Mouse (Mus musculus) MEL (cell line): ENCODE results near the gene Ctsc. TPM values are rescaled to one million over a fixed set of nuclear protein-coding genes. Genes with fewer than 3 reads are reported as not detected.

ENCODE experiments used
- DNase-seq: peaks from one replicate; pipeline ENCODE4 v3.0.0; 2011; ENCODE audit warnings: low read depth, low spot score
- H3K27ac ChIP-seq: 2 replicates; pipeline ENCODE4 v1.5.1; 2012; ENCODE audit warnings: low read depth, mild to moderate bottlenecking, control low read depth, low read length, moderate library complexity; ENCODE audit not compliant: control insufficient read depth
- H3K27me3 ChIP-seq, 2 experiments: fragments of 150-350 bp in 1 of 2; sonication (generic) in 1 of 2; 2 replicates each; pipeline ENCODE4 v1.6.1; 2012; ENCODE audit warnings: low read length in 2 of 2, mild to moderate bottlenecking in 2 of 2, improper control_type of control experiment in 1 of 2, moderate library complexity in 1 of 2; ENCODE audit not compliant: insufficient read depth in 2 of 2, control insufficient read depth in 1 of 2
- H3K36me3 ChIP-seq, 2 experiments: 2 replicates each; pipeline ENCODE4 v1.6.1; 2012 to 2014; ENCODE audit warnings: low read length in 2 of 2, improper control_type of control experiment in 1 of 2, inconsistent platforms in 1 of 2, mild to moderate bottlenecking in 1 of 2; ENCODE audit not compliant: insufficient read depth in 2 of 2, control insufficient read depth in 1 of 2
- H3K4me1 ChIP-seq, 2 experiments: fragments of 150-350 bp in 1 of 2; sonication (generic) in 1 of 2; 2 replicates each; pipeline ENCODE4 v1.6.1; 2012; ENCODE audit warnings: low read length in 2 of 2, improper control_type of control experiment in 1 of 2, mild to moderate bottlenecking in 1 of 2; ENCODE audit not compliant: insufficient read depth in 2 of 2, control insufficient read depth in 1 of 2
- H3K4me3 ChIP-seq, 2 experiments: fragments of 150-350 bp in 1 of 2; sonication (generic) in 1 of 2; 2 replicates each; pipeline ENCODE4 v1.5.1; 2012; ENCODE audit warnings: low read depth in 2 of 2, low read length in 2 of 2, mild to moderate bottlenecking in 2 of 2, moderate library complexity in 2 of 2, control low read depth in 1 of 2, improper control_type of control experiment in 1 of 2; ENCODE audit not compliant: control insufficient read depth in 1 of 2, insufficient read depth in 1 of 2
- H3K79me2 ChIP-seq: 2 replicates; pipeline ENCODE4 v1.6.1; 2012; ENCODE audit warnings: mild to moderate bottlenecking, low read length, moderate library complexity; ENCODE audit not compliant: control insufficient read depth, poor library complexity, insufficient read depth
- H3K9ac ChIP-seq: 2 replicates; pipeline ENCODE4 v1.6.1; 2012; ENCODE audit warnings: low read depth, mild to moderate bottlenecking, control low read depth, low read length, moderate library complexity; ENCODE audit not compliant: control insufficient read depth, poor library complexity, severe bottlenecking
- H3K9me3 ChIP-seq: fragments of 150-350 bp; sonication (generic); replicated peaks from 2 replicates; pipeline ENCODE4 v1.6.1; 2012; ENCODE audit warnings: mild to moderate bottlenecking, low read length, improper control_type of control experiment, moderate library complexity; ENCODE audit not compliant: insufficient read depth
- BHLHE40 ChIP-seq: IDR thresholded peaks from 2 replicates; pipeline ENCODE4 v1.6.1; 2012; ENCODE audit warnings: low read depth, mild to moderate bottlenecking, inconsistent platforms, low read length, improper control_type of control experiment, borderline replicate concordance
- CHD1 ChIP-seq: IDR thresholded peaks from 2 replicates; pipeline ENCODE4 v1.6.1; 2012; ENCODE audit warnings: low read depth, mild to moderate bottlenecking, inconsistent platforms, low read length, improper control_type of control experiment
- CTCF ChIP-seq, 3 experiments: IDR thresholded peaks in 2 of 3; conservative IDR thresholded peaks in 1 of 3; 2 replicates each; pipeline ENCODE4 v1.5.1; 2011 to 2012; ENCODE audit warnings: low read length in 3 of 3, low read depth in 2 of 3, mild to moderate bottlenecking in 2 of 3, improper control_type of control experiment in 1 of 3, inconsistent platforms in 1 of 3, mixed read lengths in 1 of 3, moderate library complexity in 1 of 3; ENCODE audit not compliant: control insufficient read depth in 1 of 3, insufficient read depth in 1 of 3, poor library complexity in 1 of 3, severe bottlenecking in 1 of 3
- ETS1 ChIP-seq: IDR thresholded peaks from 2 replicates; pipeline ENCODE4 v1.6.1; 2012; ENCODE audit warnings: low read depth, mild to moderate bottlenecking, inconsistent platforms, low read length, improper control_type of control experiment, moderate library complexity
- GABPA ChIP-seq: IDR thresholded peaks from 2 replicates; pipeline ENCODE4 v1.6.1; 2012; ENCODE audit warnings: low read depth, mild to moderate bottlenecking, inconsistent platforms, low read length, improper control_type of control experiment, moderate library complexity
- JUND ChIP-seq: IDR thresholded peaks from 2 replicates; pipeline ENCODE4 v1.6.1; 2011; ENCODE audit warnings: low read depth, mild to moderate bottlenecking, improper control_type of control experiment, low read length
- MAFK ChIP-seq: IDR thresholded peaks from 2 replicates; pipeline ENCODE4 v1.6.1; 2011; ENCODE audit warnings: low read depth, mild to moderate bottlenecking, low read length, improper control_type of control experiment, borderline replicate concordance
- MXI1 ChIP-seq: IDR thresholded peaks from 2 replicates; pipeline ENCODE4 v1.6.1; 2011; ENCODE audit warnings: mild to moderate bottlenecking, low read depth, low read length, improper control_type of control experiment
- MYB ChIP-seq: IDR thresholded peaks from 2 replicates; pipeline ENCODE4 v1.6.1; 2011; ENCODE audit warnings: mild to moderate bottlenecking, low read depth, low read length, improper control_type of control experiment
- MYC ChIP-seq: IDR thresholded peaks from 2 replicates; pipeline ENCODE4 v1.6.1; 2011; ENCODE audit warnings: low read depth, mild to moderate bottlenecking, low read length, improper control_type of control experiment, moderate library complexity
- POLR2A ChIP-seq, 2 experiments: IDR thresholded peaks; 2 replicates each; pipeline ENCODE4 v1.6.1; 2011 to 2012; ENCODE audit warnings: low read length in 2 of 2, mild to moderate bottlenecking in 2 of 2, control low read depth in 1 of 2, improper control_type of control experiment in 1 of 2, low read depth in 1 of 2, moderate library complexity in 1 of 2; ENCODE audit not compliant: control insufficient read depth in 1 of 2, insufficient read depth in 1 of 2, poor library complexity in 1 of 2
- RCOR1 ChIP-seq: IDR thresholded peaks from 2 replicates; pipeline ENCODE4 v1.6.1; 2012; ENCODE audit warnings: low read depth, mild to moderate bottlenecking, inconsistent platforms, low read length, improper control_type of control experiment
- TAL1 ChIP-seq: IDR thresholded peaks from 2 replicates; pipeline ENCODE4 v1.6.1; 2012; ENCODE audit warnings: mild to moderate bottlenecking, inconsistent platforms, low read length, moderate library complexity, mixed read lengths
- TBP ChIP-seq: IDR thresholded peaks from 2 replicates; pipeline ENCODE4 v1.8.0; 2011; ENCODE audit warnings: low read depth, low read length, improper control_type of control experiment
- TCF12 ChIP-seq: IDR thresholded peaks from 2 replicates; pipeline ENCODE4 v1.6.1; 2014; ENCODE audit warnings: low read depth, mild to moderate bottlenecking, inconsistent platforms, low read length, improper control_type of control experiment, moderate library complexity
- USF1 ChIP-seq: IDR thresholded peaks from 2 replicates; pipeline ENCODE4 v1.6.1; 2014; ENCODE audit warnings: low read depth, mild to moderate bottlenecking, inconsistent platforms, low read length, improper control_type of control experiment, moderate library complexity
- USF2 ChIP-seq, 2 experiments: IDR thresholded peaks; 2 replicates each; pipeline ENCODE4 v1.6.1; 2011 to 2012; ENCODE audit warnings: improper control_type of control experiment in 2 of 2, low read length in 2 of 2, borderline replicate concordance in 1 of 2, inconsistent platforms in 1 of 2, low read depth in 1 of 2, mild to moderate bottlenecking in 1 of 2; ENCODE audit not compliant: insufficient read depth in 1 of 2
- ZKSCAN1 ChIP-seq: IDR thresholded peaks from 2 replicates; pipeline ENCODE4 v1.6.1; 2012; ENCODE audit warnings: low read depth, mild to moderate bottlenecking, inconsistent platforms, low read length, improper control_type of control experiment, moderate library complexity
- ZNF384 ChIP-seq: IDR thresholded peaks from 2 replicates; pipeline ENCODE4 v1.6.1; 2012; ENCODE audit warnings: low read depth, mild to moderate bottlenecking, inconsistent platforms, low read length, improper control_type of control experiment
- polyA plus RNA-seq, 2 experiments: library from polyadenylated mRNA; stranded (reverse) in 1 of 2; unstranded in 1 of 2; fragments of >175 nt in 1 of 2; fragments of >200 nt in 1 of 2; gene quantifications; 2 replicates each; pipeline versions ENCODE4 v1.2.1 to v1.2.4; 2012; ENCODE audit warnings: low replicate concordance in 2 of 2, low read depth in 1 of 2; ENCODE audit not compliant: insufficient read length in 2 of 2, insufficient read depth in 1 of 2, missing spikeins in 1 of 2
- total RNA-seq: library from RNA; depleted of rRNA; stranded (reverse); fragments of 300-350 nt; gene quantifications from 2 replicates; pipeline ENCODE4 v1.2.3, GENCODE M21; 2012

Gene Ctsc
- total and polyA plus RNA-seq, 3 experiments, result 50.7 to 51.4 TPM; not detected in 1

GRCm38 (mm10) chr7:88320628-88321336, 42.9 kb downstream of the Ctsc start:
- Histone ChIP-seq H3K9me3 (no peaks in the 10 kb centered on the region), H3K4me3 (no peak overlapping the region), H3K9ac (no peak overlapping the region), H3K4me1 (peaks cover 13 to 21% of the 10 kb centered on the region in 2 experiments), H3K27ac (no peak overlapping the region), H3K79me2 (no peaks in the 10 kb centered on the region), H3K27me3 (no peaks in the 10 kb centered on the region), H3K36me3 (peaks cover 0 to 26% of the 10 kb centered on the region in 2 experiments; a peak in 2 of 4 replicates)
- no peak for DNase-seq
- TF ChIP-seq MXI1 (no peak), CTCF (IDR thresholded peaks at IDR 0.05 in 2 of 3, conservative IDR thresholded peaks at IDR 0.05 in 1 of 3; ENCODE audit: control insufficient read depth in 1 of 3, insufficient read depth in 1 of 3, low read depth in 2 of 3, low read length in 3 of 3, poor library complexity in 1 of 3, severe bottlenecking in 1 of 3) (no peak), MYB (no peak), ZNF384 (no peak), JUND (no peak), TAL1 (no peak), MAFK (no peak), TBP (no peak)

DNA sequence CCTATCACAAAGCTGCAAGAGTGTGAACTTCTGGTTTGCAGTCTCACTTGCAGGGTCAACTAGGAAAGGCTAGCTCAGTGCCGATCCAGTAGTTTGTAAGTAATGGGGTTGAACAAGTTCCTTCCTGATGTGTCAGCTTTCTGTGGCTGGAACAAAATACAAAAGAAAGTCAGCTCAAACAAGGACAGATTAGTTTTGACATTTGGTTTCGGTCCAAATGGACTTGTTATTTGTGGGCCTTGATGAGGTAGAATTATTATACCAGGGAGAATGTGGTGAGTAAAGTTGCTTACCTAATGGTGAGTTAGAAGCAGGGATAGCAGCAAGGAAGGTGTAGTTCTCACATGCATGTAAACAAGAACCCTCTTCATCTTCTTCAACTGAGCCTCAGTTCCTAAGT, 44.5 kb downstream of the Ctsc start:
- TF ChIP-seq USF2 (IDR thresholded peaks at IDR 0.05; ENCODE audit: borderline replicate concordance in 1 of 2, insufficient read depth in 1 of 2, low read depth in 1 of 2, low read length in 2 of 2) (no peak), RCOR1 (0 out of 2 replicates have a peak, but pooled peaks have one; percentile 42)
- TF ChIP-seq, all 39 proteins: peak for 1
- Histone ChIP-seq H3K9me3 (no peaks in the 10 kb centered on the region), H3K27ac (no peak overlapping the region), H3K9ac (no peak overlapping the region), H3K4me1 (peaks cover 11 to 17% of the 10 kb centered on the region in 2 experiments), H3K36me3 (peaks cover 0 to 17% of the 10 kb centered on the region in 2 experiments; a peak in 2 of 4 replicates), H3K27me3 (no peaks in the 10 kb centered on the region), H3K79me2 (no peaks in the 10 kb centered on the region), H3K4me3 (no peak overlapping the region)
- no peak for DNase-seq

DNA sequence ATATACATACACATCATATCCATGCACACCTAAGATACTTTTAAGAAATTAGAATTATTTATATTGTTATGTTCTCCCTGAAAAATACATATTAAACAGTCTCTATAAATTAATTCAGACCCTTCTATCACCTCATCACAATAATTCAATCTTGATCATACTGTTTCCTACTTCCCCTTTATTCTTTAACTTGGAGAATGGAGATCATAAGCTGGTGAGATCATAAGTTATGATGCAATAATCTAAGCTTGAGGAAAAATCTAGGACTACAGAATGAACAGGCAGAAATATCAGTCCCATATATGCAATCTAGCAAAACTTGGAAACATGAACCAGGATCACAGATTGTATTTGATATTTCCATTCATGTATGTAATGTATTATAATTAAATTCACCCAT, 49.6 kb downstream of the Ctsc start:
- Histone ChIP-seq H3K27me3 (peaks cover 0 to 2% of the 10 kb centered on the region in 2 experiments; a peak in 2 of 4 replicates), H3K36me3 (no peaks in the 10 kb centered on the region), H3K4me3 (no peak overlapping the region), H3K79me2 (no peaks in the 10 kb centered on the region), H3K9me3 (no peaks in the 10 kb centered on the region), H3K4me1 (no peaks in the 10 kb centered on the region), H3K9ac (no peak overlapping the region), H3K27ac (no peak overlapping the region)
- no peak for TF ChIP-seq ETS1
- TF ChIP-seq BHLHE40, result no peak
- TF ChIP-seq MYC, result no peak
- TF ChIP-seq TCF12, result no peak
- TF ChIP-seq RCOR1, result no peak
- no peak for TF ChIP-seq USF2 (IDR thresholded peaks at IDR 0.05; ENCODE audit: borderline replicate concordance in 1 of 2, insufficient read depth in 1 of 2, low read depth in 1 of 2, low read length in 2 of 2)
- TF ChIP-seq ZKSCAN1, result no peak
- no peak for TF ChIP-seq GABPA
- no peak for TF ChIP-seq CHD1
- TF ChIP-seq MXI1, result no peak
- no peak for TF ChIP-seq POLR2A (IDR thresholded peaks at IDR 0.05; ENCODE audit: control insufficient read depth in 1 of 2, insufficient read depth in 1 of 2, low read depth in 1 of 2, low read length in 2 of 2, poor library complexity in 1 of 2)
- no peak for TF ChIP-seq USF1
- no peak for DNase-seq
